Mouse (Mus musculus): ENCODE measurements at regions not wholly inside any gene's neighbourhood (a gene's known extent, or its start where the extent isn't known, plus 50 kb on each side); places are given as distances from the start of the nearest gene placed in this dataset.

DNA sequence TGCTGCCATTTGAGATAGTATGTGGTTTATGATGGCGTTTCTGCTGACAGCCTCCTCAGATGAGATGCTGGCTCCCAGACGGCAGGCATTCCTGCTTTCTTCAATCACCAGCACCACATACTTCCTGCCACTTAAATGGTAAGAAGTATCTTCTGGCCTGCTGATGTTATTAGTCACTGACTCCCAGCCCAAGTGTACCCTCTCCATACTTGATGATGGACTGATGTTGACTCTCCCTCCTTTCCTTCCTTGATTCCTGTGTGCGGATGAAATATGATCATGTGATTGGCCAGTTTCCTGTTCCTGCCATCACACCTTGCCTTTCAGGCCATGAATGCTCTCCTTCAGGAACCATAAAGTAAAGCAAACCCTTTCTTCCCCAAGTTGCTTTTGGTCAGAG lies 50.8 kb upstream of the Rpl10-ps3 start:
- H3K9ac ChIP-seq (ENCODE audit: low read depth, low read length, severe bottlenecking) = no peak overlapping the region
- no peaks in the 10 kb centered on the region for H3K36me3 ChIP-seq (ENCODE audit: control insufficient read depth, insufficient read depth, low read length)
- no peaks in the 10 kb centered on the region for H3K9me3 ChIP-seq (ENCODE audit: control insufficient read depth, low read length)
- no peak for ATAC-seq (ENCODE audit: low FRiP score, low read depth)
- no peak overlapping the region for H3K4me2 ChIP-seq (replicated peaks; ENCODE audit: low read depth, low read length, severe bottlenecking)
- H3K4me1 ChIP-seq (ENCODE audit: control insufficient read depth, insufficient read depth, low read length) = no peaks in the 10 kb centered on the region; the same call in 1 of the 2 replicates
- WGBS = 72% methylated on average over 3 of the region's 3 CpGs
- no peak for DNase-seq (ENCODE audit: low spot score)
- H3K4me3 ChIP-seq (replicated peaks; ENCODE audit: low read length) = no peak overlapping the region
- no peak overlapping the region for H3K27ac ChIP-seq (replicated peaks; ENCODE audit: low read depth, low read length)
- no peak for TF ChIP-seq POLR2A (IDR thresholded peaks at IDR 0.05; ENCODE audit: borderline replicate concordance, extremely low read depth, insufficient read depth, insufficient read length)
- H3K27me3 ChIP-seq (ENCODE audit: control insufficient read depth, insufficient read depth, low read length) = no peaks in the 10 kb centered on the region

DNA sequence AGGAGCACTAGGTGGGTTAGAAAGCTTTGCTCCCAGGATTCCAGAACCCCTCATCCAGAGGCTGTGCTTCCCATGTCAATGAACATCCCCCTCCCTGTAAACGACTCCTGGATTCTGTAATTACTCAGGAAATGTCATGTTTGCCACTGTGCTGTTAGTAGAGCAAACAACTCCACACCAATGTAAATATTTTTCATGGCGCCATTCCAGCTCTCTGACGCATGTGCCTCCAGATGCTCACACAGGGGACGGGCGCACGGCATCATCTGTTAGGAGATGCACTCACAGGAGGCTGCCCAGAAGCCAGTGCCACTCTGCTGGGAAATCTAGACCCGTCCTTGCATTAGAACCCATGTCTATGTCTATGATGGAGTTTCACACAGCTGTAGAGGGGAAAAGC lies 51.3 kb upstream of the Rpl10-ps3 start:
- H3K27ac ChIP-seq (replicated peaks; ENCODE audit: low read depth, low read length) = no peak overlapping the region
- no peaks in the 10 kb centered on the region for H3K9me3 ChIP-seq (ENCODE audit: control insufficient read depth, low read length)
- DNase-seq (ENCODE audit: low spot score) = no peak
- H3K4me3 ChIP-seq (replicated peaks; ENCODE audit: low read length) = no peak overlapping the region
- H3K4me2 ChIP-seq (replicated peaks; ENCODE audit: low read depth, low read length, severe bottlenecking) = no peak overlapping the region
- no peak for ATAC-seq (ENCODE audit: low FRiP score, low read depth)
- no peak overlapping the region for H3K9ac ChIP-seq (ENCODE audit: low read depth, low read length, severe bottlenecking)
- no peaks in the 10 kb centered on the region for H3K27me3 ChIP-seq (ENCODE audit: control insufficient read depth, insufficient read depth, low read length)
- no peak for TF ChIP-seq POLR2A (IDR thresholded peaks at IDR 0.05; ENCODE audit: borderline replicate concordance, extremely low read depth, insufficient read depth, insufficient read length)
- H3K4me1 ChIP-seq (ENCODE audit: control insufficient read depth, insufficient read depth, low read length) = no peaks in the 10 kb centered on the region; the same call in 1 of the 2 replicates
- no peaks in the 10 kb centered on the region for H3K36me3 ChIP-seq (ENCODE audit: control insufficient read depth, insufficient read depth, low read length)
- WGBS = 78% methylated on average over 7 of the region's 7 CpGs

DNA sequence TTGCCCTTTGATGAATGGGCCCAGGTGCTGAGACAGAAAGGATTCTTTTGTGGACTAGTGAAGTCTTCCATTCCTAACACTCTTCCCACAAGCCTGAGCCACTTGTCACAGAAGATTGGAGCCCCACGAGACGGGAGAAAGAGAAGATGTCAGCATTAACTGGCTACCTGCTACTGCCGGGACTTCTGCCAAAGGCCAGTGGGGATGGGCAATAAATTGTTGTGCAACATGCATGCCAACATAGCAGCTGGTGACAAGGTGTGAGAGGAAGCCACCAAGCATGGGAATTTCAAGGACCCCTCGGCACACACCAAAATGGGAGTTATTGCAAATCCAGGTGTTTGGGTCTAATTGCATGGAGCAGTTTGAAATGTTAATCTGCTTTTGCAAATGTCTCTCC lies 63.6 kb upstream of the Rpl10-ps3 start:
- no peaks in the 10 kb centered on the region for H3K36me3 ChIP-seq (ENCODE audit: control insufficient read depth, insufficient read depth, low read length)
- H3K27me3 ChIP-seq (ENCODE audit: control insufficient read depth, insufficient read depth, low read length) = no peaks in the 10 kb centered on the region
- no peak for DNase-seq (ENCODE audit: low spot score)
- H3K4me3 ChIP-seq (replicated peaks; ENCODE audit: low read length) = no peak overlapping the region
- H3K9ac ChIP-seq (ENCODE audit: low read depth, low read length, severe bottlenecking) = no peak overlapping the region
- TF ChIP-seq POLR2A (IDR thresholded peaks at IDR 0.05; ENCODE audit: borderline replicate concordance, extremely low read depth, insufficient read depth, insufficient read length) = no peak
- no peak overlapping the region for H3K27ac ChIP-seq (replicated peaks; ENCODE audit: low read depth, low read length)
- no peak overlapping the region for H3K4me2 ChIP-seq (replicated peaks; ENCODE audit: low read depth, low read length, severe bottlenecking)
- H3K4me1 ChIP-seq (ENCODE audit: control insufficient read depth, insufficient read depth, low read length) = no peaks in the 10 kb centered on the region
- H3K9me3 ChIP-seq (ENCODE audit: control insufficient read depth, low read length) = no peaks in the 10 kb centered on the region
- no peak for ATAC-seq (ENCODE audit: low FRiP score, low read depth)
- 59% methylated on average over 4 of the region's 4 CpGs for WGBS

DNA sequence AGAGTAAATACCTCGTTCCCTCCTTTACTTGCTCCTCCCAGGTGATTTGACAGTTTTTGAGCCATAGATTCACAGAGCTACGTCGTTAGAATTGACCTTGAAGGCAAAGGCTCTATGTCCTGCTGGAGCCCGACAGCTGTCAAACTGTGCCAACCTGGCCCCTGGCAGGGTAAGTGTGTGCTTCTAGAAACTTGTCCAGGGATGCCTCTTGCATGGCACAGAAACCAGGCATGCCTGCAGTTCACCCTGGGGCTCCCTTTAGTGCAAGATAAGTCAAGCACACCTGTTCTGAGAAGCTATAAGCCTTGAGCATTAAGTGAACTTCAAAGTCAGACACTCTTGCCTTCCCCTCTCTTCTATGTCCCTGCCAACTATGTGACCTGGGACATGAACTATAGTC lies 64.1 kb upstream of the Rpl10-ps3 start:
- Histone ChIP-seq H3K27ac (replicated peaks; ENCODE audit: low read depth, low read length) (no peak overlapping the region), H3K9me3 (ENCODE audit: control insufficient read depth, low read length) (no peaks in the 10 kb centered on the region), H3K4me2 (replicated peaks; ENCODE audit: low read depth, low read length, severe bottlenecking) (no peak overlapping the region), H3K36me3 (ENCODE audit: control insufficient read depth, insufficient read depth, low read length) (no peaks in the 10 kb centered on the region), H3K9ac (ENCODE audit: low read depth, low read length, severe bottlenecking) (no peak overlapping the region), H3K4me1 (ENCODE audit: control insufficient read depth, insufficient read depth, low read length) (no peaks in the 10 kb centered on the region), H3K27me3 (ENCODE audit: control insufficient read depth, insufficient read depth, low read length) (no peaks in the 10 kb centered on the region), H3K4me3 (replicated peaks; ENCODE audit: low read length) (no peak overlapping the region)
- WGBS = 54% methylated on average over 4 of the region's 4 CpGs
- ATAC-seq (ENCODE audit: low FRiP score, low read depth) = no peak
- DNase-seq (ENCODE audit: low spot score) = no peak
- TF ChIP-seq POLR2A (IDR thresholded peaks at IDR 0.05; ENCODE audit: borderline replicate concordance, extremely low read depth, insufficient read depth, insufficient read length) = no peak

DNA sequence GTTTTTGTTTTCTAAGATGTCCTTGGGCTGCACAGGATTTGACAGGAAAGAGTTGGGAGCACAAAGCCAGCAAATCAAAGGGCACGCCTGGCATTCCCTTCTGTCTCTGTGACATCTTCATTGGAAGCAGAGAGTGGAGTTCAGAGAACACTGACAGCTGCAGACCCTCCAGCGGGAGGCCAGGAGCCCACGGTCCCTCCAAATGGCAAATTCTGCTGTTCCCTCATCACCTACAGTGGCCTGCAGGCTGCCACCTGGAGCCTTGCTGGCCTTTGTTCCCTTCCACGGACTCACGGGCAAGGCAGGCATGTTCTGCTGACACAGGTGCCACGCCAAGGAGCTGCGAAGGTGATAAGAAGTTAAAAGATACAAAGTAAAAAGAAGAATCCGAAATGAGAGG lies 68.2 kb upstream of the Rpl10-ps3 start:
- TF ChIP-seq POLR2A (IDR thresholded peaks at IDR 0.05; ENCODE audit: borderline replicate concordance, extremely low read depth, insufficient read depth, insufficient read length) = no peak
- no peak for DNase-seq (ENCODE audit: low spot score)
- no peak for ATAC-seq (ENCODE audit: low FRiP score, low read depth)
- Histone ChIP-seq H3K4me2 (replicated peaks; ENCODE audit: low read depth, low read length, severe bottlenecking) (no peak overlapping the region), H3K27ac (replicated peaks; ENCODE audit: low read depth, low read length) (no peak overlapping the region), H3K36me3 (ENCODE audit: control insufficient read depth, insufficient read depth, low read length) (no peaks in the 10 kb centered on the region), H3K4me3 (replicated peaks; ENCODE audit: low read length) (no peak overlapping the region), H3K9me3 (ENCODE audit: control insufficient read depth, low read length) (no peaks in the 10 kb centered on the region), H3K9ac (ENCODE audit: low read depth, low read length, severe bottlenecking) (no peak overlapping the region), H3K27me3 (ENCODE audit: control insufficient read depth, insufficient read depth, low read length) (no peaks in the 10 kb centered on the region), H3K4me1 (ENCODE audit: control insufficient read depth, insufficient read depth, low read length) (no peaks in the 10 kb centered on the region)
- WGBS = 80% methylated on average over 8 of the region's 8 CpGs

All from limb, embryonic 14.5 days (tissue).